Mouse (Mus musculus): Measurements from ENCODE around the gene Pde11a. TPM values are rescaled to one million over a fixed set of nuclear protein-coding genes. Genes with fewer than 3 reads are reported as not detected.

The Pde11a gene
- polyA plus RNA-seq, 1 experiment, result 1.4 TPM

DNA sequence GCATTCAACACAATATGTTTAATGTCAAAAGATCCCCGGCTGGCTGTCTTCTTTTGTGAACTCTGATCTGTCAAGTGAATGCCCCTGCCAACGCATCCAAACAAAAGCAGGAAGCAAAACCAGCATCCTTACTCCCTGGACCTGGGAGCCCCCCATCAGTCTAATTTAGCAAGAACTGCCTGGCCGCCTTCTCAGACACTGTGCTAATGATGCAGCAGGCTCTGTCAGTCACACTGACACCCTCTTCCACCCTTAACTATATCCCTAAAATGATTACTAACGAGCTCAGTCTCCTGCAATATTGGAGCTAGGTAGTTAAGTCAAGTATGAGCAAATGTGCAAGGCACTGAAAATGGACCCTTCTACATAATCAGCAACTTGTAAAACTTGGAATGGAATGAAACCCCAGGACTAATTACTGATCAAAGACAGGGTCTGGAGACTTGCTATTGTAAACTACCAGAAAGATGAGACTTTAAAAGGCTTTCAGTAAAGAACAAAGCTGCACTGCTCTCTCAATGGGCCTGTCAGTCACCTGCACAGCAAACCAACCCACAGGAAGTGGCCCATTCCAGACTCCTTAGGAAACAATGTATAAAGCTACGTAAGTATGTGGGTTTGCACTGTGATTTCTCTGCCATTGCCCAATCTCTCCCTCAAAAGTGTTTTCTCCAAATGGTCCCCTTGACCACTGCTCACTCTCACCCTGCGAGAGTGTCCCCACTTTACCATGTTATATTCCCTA, 118.0 kb downstream of the Pde11a start:
- no peaks in the 10 kb centered on the region for H3K4me1 ChIP-seq (ENCODE audit: control insufficient read depth, insufficient read depth, low read length)
- H3K27ac ChIP-seq (ENCODE audit: insufficient read depth, low read length), result no peak overlapping the region
- H3K4me3 ChIP-seq (ENCODE audit: insufficient read depth, low read length), result no peak overlapping the region
- no peak for TF ChIP-seq POLR2A (IDR thresholded peaks at IDR 0.05; ENCODE audit: extremely low read depth, insufficient read depth, low read length)
- TF ChIP-seq CTCF (IDR thresholded peaks at IDR 0.05; ENCODE audit: extremely low read depth, insufficient read depth, low read length), result no peak

DNA sequence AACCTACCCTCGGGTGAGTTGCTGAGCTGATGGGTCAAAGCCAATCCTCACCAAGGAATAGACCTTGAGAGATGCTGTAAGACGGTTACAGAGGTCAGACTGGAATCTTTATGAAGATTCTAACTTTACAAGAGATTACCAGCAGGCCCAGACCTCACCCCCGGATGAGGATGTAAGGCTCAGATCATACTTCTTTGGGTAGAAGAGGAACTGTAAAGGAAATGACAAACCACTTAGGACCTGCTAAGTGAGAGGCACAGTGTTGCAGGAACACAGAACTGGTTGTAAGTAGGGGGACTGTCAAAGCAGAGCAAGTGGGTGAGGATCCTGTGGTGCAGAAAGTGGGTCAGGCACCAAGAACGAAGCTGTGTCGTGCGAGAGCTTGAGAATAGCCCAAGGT, 119.0 kb downstream of the Pde11a start:
- no peak for TF ChIP-seq POLR2A (IDR thresholded peaks at IDR 0.05; ENCODE audit: extremely low read depth, insufficient read depth, low read length)
- no peak for TF ChIP-seq CTCF (IDR thresholded peaks at IDR 0.05; ENCODE audit: extremely low read depth, insufficient read depth, low read length)
- H3K4me3 ChIP-seq (ENCODE audit: insufficient read depth, low read length), result no peak overlapping the region
- no peak overlapping the region for H3K27ac ChIP-seq (ENCODE audit: insufficient read depth, low read length)
- no peaks in the 10 kb centered on the region for H3K4me1 ChIP-seq (ENCODE audit: control insufficient read depth, insufficient read depth, low read length)

DNA sequence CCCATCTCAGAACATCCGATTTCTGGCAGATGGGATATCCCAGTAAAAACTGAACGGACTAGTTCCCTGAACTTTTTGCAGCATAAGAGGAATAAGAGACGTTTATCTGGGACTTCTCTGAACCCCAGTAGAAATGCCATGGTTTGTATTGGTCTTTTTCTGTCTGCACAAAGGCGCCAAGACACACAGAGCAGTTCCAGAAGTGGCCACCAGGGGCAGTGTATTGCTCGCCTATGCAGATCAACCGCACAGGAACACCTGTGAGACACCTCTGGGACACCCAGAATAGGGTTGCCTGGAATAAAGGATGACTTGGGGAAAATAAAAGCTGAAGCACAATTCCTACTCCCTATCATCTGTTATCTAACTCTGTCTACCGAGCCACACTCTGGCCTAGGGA, 122.4 kb downstream of the Pde11a start:
- Histone ChIP-seq H3K4me1 (ENCODE audit: control insufficient read depth, insufficient read depth, low read length) (no peaks in the 10 kb centered on the region), H3K27ac (ENCODE audit: insufficient read depth, low read length) (no peak overlapping the region), H3K4me3 (ENCODE audit: insufficient read depth, low read length) (no peak overlapping the region)
- TF ChIP-seq CTCF (IDR thresholded peaks at IDR 0.05; ENCODE audit: extremely low read depth, insufficient read depth, low read length) (peak; percentile 32), POLR2A (IDR thresholded peaks at IDR 0.05; ENCODE audit: extremely low read depth, insufficient read depth, low read length) (no peak)

DNA sequence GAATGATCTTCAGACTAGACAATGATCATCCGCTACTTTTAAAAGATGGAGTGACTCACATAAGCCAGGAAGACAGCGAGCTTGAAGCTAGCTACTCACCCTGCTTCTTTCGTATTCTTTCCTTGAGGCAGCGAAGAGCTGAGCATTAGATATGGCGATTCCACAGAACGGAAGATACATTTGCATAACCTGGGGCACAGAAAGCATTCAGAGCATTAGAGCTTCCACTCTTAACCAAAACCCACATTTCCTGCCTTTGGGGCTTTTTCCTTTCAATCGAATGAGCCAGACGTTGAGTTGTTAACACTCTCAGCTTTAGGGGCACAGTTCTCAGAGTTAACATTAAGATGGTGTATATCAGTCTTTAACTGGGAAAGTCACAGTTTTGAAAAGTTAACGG, 123.4 kb downstream of the Pde11a start:
- Histone ChIP-seq H3K4me3 (ENCODE audit: insufficient read depth, low read length) (no peak overlapping the region), H3K4me1 (ENCODE audit: control insufficient read depth, insufficient read depth, low read length) (no peaks in the 10 kb centered on the region), H3K27ac (ENCODE audit: insufficient read depth, low read length) (no peak overlapping the region)
- TF ChIP-seq CTCF (IDR thresholded peaks at IDR 0.05; ENCODE audit: extremely low read depth, insufficient read depth, low read length), result no peak
- TF ChIP-seq POLR2A (IDR thresholded peaks at IDR 0.05; ENCODE audit: extremely low read depth, insufficient read depth, low read length), result no peak

DNA sequence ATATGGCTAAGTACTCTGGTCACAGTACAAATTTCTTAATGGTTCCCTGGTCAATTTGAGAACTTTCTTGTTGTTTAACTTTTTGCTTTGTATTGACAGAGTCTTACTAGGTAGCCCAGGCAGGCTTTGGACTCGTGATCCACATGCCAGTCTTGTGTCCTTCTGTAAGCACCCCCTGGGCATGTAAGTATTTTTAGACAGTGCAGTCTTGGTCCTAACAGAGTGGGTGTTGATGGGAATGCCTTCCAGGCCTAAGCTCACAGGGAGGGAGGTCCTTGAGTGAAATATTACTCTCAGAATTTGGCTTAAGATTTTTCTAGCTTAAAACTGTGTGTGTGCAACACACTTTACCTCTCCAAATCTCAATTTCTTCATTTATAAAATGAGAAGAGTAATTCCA, 153.4 kb downstream of the Pde11a start:
- TF ChIP-seq CTCF (IDR thresholded peaks at IDR 0.05; ENCODE audit: extremely low read depth, insufficient read depth, low read length) (no peak), POLR2A (IDR thresholded peaks at IDR 0.05; ENCODE audit: extremely low read depth, insufficient read depth, low read length) (no peak)
- Histone ChIP-seq H3K27ac (ENCODE audit: insufficient read depth, low read length) (no peak overlapping the region), H3K4me3 (ENCODE audit: insufficient read depth, low read length) (no peak overlapping the region), H3K4me1 (ENCODE audit: control insufficient read depth, insufficient read depth, low read length) (no peaks in the 10 kb centered on the region)

DNA sequence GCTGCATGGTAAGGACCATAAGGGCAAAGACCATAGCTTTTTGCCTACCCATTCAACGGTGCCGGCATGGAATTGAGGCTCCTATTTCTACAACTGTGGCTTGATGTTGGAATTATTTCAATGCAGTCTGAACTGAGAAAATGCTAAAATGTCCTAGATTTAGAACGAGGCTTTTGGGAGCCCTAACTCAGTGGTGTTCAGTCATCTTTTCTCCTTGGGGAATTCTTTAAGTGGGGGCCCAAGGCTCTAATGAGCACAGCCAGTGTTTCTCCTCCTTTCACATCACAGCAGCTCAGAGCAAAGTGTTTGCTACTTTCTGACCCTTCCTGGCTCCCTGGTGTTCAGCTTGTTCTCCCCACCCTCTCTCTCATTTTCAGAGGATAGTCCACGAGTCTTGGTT, 175.8 kb downstream of the Pde11a start:
- Histone ChIP-seq H3K4me3 (ENCODE audit: insufficient read depth, low read length) (no peak overlapping the region), H3K27ac (ENCODE audit: insufficient read depth, low read length) (no peak overlapping the region), H3K4me1 (ENCODE audit: control insufficient read depth, insufficient read depth, low read length) (no peaks in the 10 kb centered on the region)
- TF ChIP-seq CTCF (IDR thresholded peaks at IDR 0.05; ENCODE audit: extremely low read depth, insufficient read depth, low read length) (no peak), POLR2A (IDR thresholded peaks at IDR 0.05; ENCODE audit: extremely low read depth, insufficient read depth, low read length) (no peak)

DNA sequence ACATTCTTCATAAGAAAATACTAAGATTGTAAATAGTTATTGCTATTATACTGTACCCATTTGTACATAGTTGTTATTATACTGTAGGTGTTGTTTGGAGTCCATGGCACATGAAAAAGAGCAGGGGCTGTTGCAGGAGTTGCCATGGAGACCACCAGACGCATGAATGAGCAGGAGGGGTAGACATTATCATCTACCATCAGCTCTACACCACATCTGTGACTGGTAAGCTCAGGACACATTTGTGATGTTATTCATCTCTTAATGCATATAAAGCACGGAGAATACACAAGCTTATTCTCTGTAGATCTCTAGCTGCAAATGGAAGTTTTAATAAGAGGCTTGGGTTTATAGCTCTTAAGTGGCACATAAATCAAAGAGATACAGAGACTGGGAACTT, 179.6 kb downstream of the Pde11a start:
- H3K27ac ChIP-seq (ENCODE audit: insufficient read depth, low read length), result no peak overlapping the region
- no peaks in the 10 kb centered on the region for H3K4me1 ChIP-seq (ENCODE audit: control insufficient read depth, insufficient read depth, low read length)
- TF ChIP-seq CTCF (IDR thresholded peaks at IDR 0.05; ENCODE audit: extremely low read depth, insufficient read depth, low read length), result no peak
- no peak for TF ChIP-seq POLR2A (IDR thresholded peaks at IDR 0.05; ENCODE audit: extremely low read depth, insufficient read depth, low read length)
- no peak overlapping the region for H3K4me3 ChIP-seq (ENCODE audit: insufficient read depth, low read length)

DNA sequence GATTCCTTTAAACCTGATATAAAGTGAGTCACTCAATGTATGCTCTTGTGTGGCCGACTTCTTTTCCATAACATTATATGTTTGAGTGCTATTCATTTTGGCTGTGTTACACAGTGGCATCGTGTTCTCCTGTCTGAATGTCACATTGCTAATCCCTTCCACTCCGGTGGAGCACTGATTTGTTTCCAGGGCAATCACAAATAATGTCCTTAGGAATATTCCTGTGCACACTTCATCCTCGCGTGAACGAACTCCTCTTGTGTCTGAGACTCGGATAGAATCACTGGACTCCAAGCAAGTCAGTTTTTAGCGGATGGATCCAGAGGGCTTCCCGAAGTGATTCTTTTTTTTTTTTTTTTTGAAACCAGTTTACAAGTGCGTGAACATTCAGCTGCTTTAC, 197.4 kb downstream of the Pde11a start:
- H3K27ac ChIP-seq (ENCODE audit: insufficient read depth, low read length), result no peak overlapping the region
- TF ChIP-seq CTCF (IDR thresholded peaks at IDR 0.05; ENCODE audit: extremely low read depth, insufficient read depth, low read length), result no peak
- no peak for TF ChIP-seq POLR2A (IDR thresholded peaks at IDR 0.05; ENCODE audit: extremely low read depth, insufficient read depth, low read length)
- H3K4me3 ChIP-seq (ENCODE audit: insufficient read depth, low read length), result no peak overlapping the region
- no peaks in the 10 kb centered on the region for H3K4me1 ChIP-seq (ENCODE audit: control insufficient read depth, insufficient read depth, low read length)

DNA sequence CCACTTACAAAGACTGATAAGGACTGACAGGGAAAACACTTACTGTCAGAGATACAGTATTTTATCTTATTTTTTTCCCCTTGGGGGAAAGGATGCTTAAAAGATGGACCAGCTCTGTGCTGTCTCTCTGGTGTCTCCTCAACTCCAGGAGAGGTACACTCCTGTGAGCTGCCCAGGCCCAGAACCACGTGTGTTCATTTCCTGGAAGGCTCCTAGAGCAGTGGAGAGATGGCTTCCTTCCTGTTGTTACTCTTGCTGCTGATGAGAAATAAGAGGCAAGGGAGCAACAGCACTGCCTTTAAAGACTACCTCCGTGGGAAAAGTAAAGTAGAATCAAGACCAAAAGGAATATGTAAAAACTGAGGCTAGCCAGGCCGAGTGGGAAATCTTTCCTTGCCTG, 205.6 kb downstream of the Pde11a start:
- Histone ChIP-seq H3K4me1 (ENCODE audit: control insufficient read depth, insufficient read depth, low read length) (0 out of 2 replicates have a peak, but pooled peaks cover 1% of the 10 kb centered on the region), H3K4me3 (ENCODE audit: insufficient read depth, low read length) (no peak overlapping the region), H3K27ac (ENCODE audit: insufficient read depth, low read length) (no peak overlapping the region)
- TF ChIP-seq CTCF (IDR thresholded peaks at IDR 0.05; ENCODE audit: extremely low read depth, insufficient read depth, low read length) (no peak), POLR2A (IDR thresholded peaks at IDR 0.05; ENCODE audit: extremely low read depth, insufficient read depth, low read length) (no peak)

DNA sequence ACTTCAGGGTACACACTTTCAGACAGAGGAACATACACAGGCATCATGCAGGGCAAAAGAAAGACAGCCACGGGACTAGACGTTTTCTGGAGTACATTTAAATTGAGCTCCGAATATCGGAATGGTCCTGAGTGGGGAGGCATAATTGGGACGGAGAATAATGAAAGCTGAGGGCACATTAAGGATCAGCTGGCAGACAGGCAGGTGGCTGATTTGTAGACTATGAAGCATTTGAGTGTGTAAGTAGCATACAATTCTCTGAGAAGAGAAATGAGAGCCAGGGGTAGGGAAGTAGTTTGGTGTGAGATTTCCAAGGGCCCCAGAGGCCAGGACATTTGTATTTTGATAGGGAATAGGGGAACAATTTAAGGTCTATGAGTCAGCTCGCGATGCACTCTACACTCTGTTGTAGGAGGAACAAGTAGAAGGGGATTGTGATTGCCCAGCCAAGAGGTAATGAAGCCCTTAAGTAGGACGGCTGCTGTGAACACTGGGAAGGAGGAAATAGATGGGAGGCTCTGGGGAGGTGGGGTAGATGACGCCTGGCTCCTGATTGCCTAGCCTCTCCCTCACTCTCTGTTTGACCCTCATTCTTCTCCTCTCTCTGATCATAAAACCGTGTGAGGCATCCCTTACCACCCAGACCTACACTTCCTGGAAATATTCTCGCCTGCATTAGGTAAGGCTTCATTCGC, 208.5 kb downstream of the Pde11a start:
- H3K27ac ChIP-seq (ENCODE audit: insufficient read depth, low read length), result no peak overlapping the region
- no peak for TF ChIP-seq CTCF (IDR thresholded peaks at IDR 0.05; ENCODE audit: extremely low read depth, insufficient read depth, low read length)
- TF ChIP-seq POLR2A (IDR thresholded peaks at IDR 0.05; ENCODE audit: extremely low read depth, insufficient read depth, low read length), result no peak
- 0 out of 2 replicates have a peak, but pooled peaks cover 1% of the 10 kb centered on the region for H3K4me1 ChIP-seq (ENCODE audit: control insufficient read depth, insufficient read depth, low read length)
- H3K4me3 ChIP-seq (ENCODE audit: insufficient read depth, low read length), result no peak overlapping the region

Measured in cortical plate, adult 2 months (tissue).